Mouse (Mus musculus) brain, embryonic 14.5 days (tissue): ENCODE measurements around the gene Crisp2.

Experiments used
- CTCF ChIP-seq: fragments of 200-500 bp; IDR thresholded peaks from 2 replicates; pipeline ENCODE4 v1.5.1; 2012; ENCODE audit warnings: inconsistent platforms, mild to moderate bottlenecking, moderate library complexity, borderline replicate concordance; ENCODE audit not compliant: insufficient read depth, insufficient read length; ENCODE audit errors: extremely low read depth
- POLR2A ChIP-seq: fragments of 200-500 bp; IDR thresholded peaks from 2 replicates; pipeline ENCODE4 v1.6.1; 2012; ENCODE audit warnings: mild to moderate bottlenecking, inconsistent platforms, borderline replicate concordance; ENCODE audit not compliant: poor library complexity, insufficient read depth, insufficient read length, severe bottlenecking; ENCODE audit errors: extremely low read depth

DNA sequence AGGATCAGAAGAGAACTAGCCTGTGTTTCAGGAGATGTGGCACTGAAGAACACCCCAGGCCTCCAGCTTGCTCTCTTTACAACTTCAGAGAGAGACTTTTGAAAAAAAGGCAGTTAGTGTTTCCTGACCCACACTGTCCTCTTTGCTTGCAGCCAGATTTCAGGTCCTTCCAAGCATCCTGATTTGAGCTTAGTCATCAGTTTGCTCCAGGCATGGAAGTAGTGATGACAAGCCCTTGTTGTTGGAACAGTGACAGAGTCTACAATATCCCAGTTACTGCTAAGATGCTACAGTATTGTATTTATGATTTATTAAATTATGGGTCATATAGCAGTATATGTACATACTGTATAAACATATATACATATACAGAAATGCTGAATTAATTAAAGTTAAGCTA is 1.3 kb upstream of the Crisp2 start:
- TF ChIP-seq CTCF, result no peak
- TF ChIP-seq POLR2A, result no peak
